Mouse (Mus musculus) adrenal gland, postnatal 14 days (tissue): ENCODE data around the gene Tulp2. TPM values are rescaled to one million over a fixed set of nuclear protein-coding genes. Genes with fewer than 3 reads are reported as not detected.
A peak's percentile ranks its signal among the peaks of the same experiment; 100 is the strongest.
"Not testable (repeated sequence)": the region's sequence is repeated elsewhere in the genome, so short reads cannot be mapped to it uniquely, and the experiment has no call there.

ENCODE experiments used
- DNase-seq: peaks from one replicate; pipeline ENCODE4 v3.0.0; 2021; ENCODE audit warnings: mixed read lengths
- total RNA-seq: library from RNA; stranded (reverse); gene quantifications from 2 replicates; pipeline ENCODE4 v1.2.3, GENCODE M21; 2021

Gene Tulp2
- total RNA-seq, 1 experiment from 2014 or later: 1.1 TPM

- peak; percentile 92 for DNase-seq
These were observed 40.1 kb downstream of the Tulp2 start for GRCm38 (mm10) chr7:45521728-45522184.

DNA sequence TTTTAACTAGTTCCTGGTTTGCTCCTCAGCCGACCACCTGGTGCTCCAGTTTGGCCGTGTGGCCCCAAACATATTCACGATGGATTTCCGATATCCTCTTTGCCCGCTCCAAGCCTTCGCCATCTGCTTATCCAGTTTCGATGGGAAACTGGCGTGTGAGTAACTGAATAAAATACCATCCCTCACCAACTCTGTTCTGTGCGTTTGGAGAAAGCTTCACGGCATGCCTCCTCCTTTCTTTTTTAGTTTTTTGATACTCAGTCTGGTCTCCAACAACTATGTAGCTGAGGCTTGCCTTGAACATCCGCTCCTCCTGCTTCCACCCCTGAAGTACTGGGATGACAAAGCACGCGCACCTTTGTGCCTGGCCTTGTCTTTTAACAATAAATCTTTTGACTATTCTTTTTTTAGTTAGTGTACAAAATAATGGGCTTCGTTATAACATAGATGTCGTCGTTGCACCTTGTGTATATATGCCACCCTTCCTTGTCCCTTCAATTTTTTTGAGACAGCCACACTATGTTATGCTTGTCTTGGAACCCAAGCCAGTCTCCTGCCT is 40.6 kb downstream of the Tulp2 start:
- no peak for DNase-seq

GRCm38 (mm10) chr7:45522957-45523676 is 41.4 kb downstream of the Tulp2 start:
- no peak for DNase-seq

GRCm38 (mm10) chr7:45523678-45524170 is 42.0 kb downstream of the Tulp2 start:
- no peak for DNase-seq

GRCm38 (mm10) chr7:45524841-45525621 is 43.4 kb downstream of the Tulp2 start:
- peak; percentile 52 for DNase-seq

- peak; percentile 97 for DNase-seq
These were observed 44.3 kb downstream of the Tulp2 start, which contains the start of the genes Ppp1r15a and Plekha4 for GRCm38 (mm10) chr7:45525809-45526473. Ppp1r15a (minus strand) TSS chr7:45526268. Plekha4 (plus strand) TSS chr7:45526330.

- DNase-seq: no peak
These were observed 44.9 kb downstream of the Tulp2 start for GRCm38 (mm10) chr7:45526474-45527120.

GRCm38 (mm10) chr7:45527169-45527568 is 45.5 kb downstream of the Tulp2 start:
- not testable (repeated sequence) for DNase-seq

GRCm38 (mm10) chr7:45529461-45529860 is 47.8 kb downstream of the Tulp2 start:
- peak; percentile 27 for DNase-seq

GRCm38 (mm10) chr7:45530643-45531042 is 49.0 kb downstream of the Tulp2 start:
- no peak for DNase-seq

DNA sequence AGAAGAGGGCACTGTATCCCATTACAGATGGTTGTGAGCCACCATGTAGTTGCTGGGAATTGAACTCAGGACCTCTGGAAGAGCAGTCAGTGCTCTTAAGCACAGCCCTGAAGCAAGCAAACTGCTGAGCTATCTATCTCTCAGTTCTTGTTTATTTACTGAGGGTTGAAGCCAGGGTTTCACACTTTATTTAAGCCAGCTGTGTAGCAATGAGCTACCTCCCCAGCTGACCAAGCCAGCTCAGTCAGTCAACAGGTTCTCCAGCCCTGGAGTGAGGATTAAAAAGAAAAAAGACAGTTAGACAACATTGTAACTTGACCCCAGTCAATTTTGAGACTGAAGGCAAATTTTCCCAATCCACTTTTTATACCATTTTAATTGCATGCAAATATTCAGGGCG is 54.0 kb downstream of the Tulp2 start:
- DNase-seq: no peak

- no peak for DNase-seq
These were observed 55.9 kb downstream of the Tulp2 start for GRCm38 (mm10) chr7:45537602-45538001.

GRCm38 (mm10) chr7:45538163-45539041 is 56.7 kb downstream of the Tulp2 start:
- DNase-seq: peak; percentile 56

DNA sequence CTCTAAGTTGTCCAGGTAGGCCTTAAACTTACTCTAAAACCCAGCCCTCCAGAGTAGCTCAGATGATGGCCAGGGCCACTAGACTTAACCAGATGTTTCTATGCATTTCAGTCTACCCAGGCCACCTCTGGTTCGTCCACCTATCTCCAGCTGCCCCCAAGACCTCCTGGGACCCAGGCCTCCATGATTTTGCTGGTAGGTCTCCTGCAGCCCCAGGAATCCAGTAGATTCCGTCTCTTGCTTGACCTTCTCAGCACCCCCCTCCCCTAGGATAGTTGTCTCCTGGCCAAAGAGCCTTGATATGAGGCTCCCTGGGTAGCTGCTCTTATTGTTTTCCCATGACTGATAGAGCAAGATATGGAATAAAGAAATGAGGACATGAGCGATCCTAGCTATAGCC is 57.4 kb downstream of the Tulp2 start:
- no peak for DNase-seq

- no peak for DNase-seq
These were observed 58.5 kb downstream of the Tulp2 start for GRCm38 (mm10) chr7:45540213-45540612.

DNA sequence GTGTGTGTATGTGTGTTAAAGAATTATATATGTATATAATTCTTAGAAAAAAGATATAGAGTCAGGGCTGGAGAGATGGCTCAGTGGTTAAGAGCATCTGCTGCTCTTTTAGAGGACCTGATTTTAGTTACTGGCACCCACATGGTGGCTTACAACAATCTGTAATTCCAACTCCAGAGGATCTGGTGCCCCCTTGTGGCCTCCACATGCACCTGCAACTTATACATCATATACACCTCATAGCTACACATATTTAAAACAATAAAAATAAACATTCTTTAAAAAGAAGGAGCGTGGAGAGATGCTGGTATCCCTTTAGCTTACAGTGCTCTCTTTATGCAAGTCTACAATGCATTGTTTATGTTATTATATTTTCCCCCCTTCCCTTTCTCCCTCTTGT is 62.8 kb downstream of the Tulp2 start:
- DNase-seq: no peak

- DNase-seq: peak; percentile 45
These were observed 68.2 kb downstream of the Tulp2 start for GRCm38 (mm10) chr7:45549641-45550436.

- no peak for DNase-seq
These were observed 69.3 kb downstream of the Tulp2 start for GRCm38 (mm10) chr7:45550821-45551511.

DNA sequence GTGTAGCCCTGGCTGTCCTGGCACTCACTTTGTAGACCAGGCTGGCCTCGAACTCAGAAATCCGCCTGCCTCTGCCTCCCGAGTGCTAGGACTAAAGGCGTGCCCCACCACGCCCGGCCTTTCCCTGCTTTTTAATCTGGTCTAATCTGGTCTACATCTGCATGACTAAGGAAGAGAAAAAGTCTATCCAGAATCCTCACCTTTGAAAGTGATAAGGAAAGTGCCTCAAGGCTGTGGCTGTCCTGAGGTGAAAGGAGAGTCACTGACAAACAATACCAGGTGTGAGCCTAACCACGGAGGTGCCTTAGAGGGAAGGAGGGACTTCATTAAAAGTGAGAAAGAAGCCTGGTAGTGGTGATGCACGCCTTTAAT is 69.8 kb downstream of the Tulp2 start:
- no peak for DNase-seq
